Mouse (Mus musculus) stomach, postnatal 0 days (tissue): ENCODE measurements around the gene Uimc1. TPM values are rescaled to one million over a fixed set of nuclear protein-coding genes. Genes with fewer than 3 reads are reported as not detected.

Experiments used
- ATAC-seq: fragments of 200-750 bp; cut with Nextera tagmentation; 2 replicates; pipeline ENCODE4 v1.8.0; 2017; ENCODE audit not compliant: low FRiP score, low TSS enrichment
- DNase-seq: peaks from one replicate; pipeline ENCODE4 v3.0.0-alpha.2; 2016; ENCODE audit warnings: low spot score
- H3K27ac ChIP-seq: fragments of 300-500 bp; sonication (generic); replicated peaks from 2 replicates; pipeline ENCODE4 v1.5.1; 2014; ENCODE audit warnings: mild to moderate bottlenecking, control low read depth
- H3K27me3 ChIP-seq: fragments of 300-500 bp; sonication (generic); 2 replicates; pipeline ENCODE4 v1.6.1; 2014; ENCODE audit warnings: low read length; ENCODE audit not compliant: control insufficient read depth, insufficient read depth
- H3K36me3 ChIP-seq: fragments of 300-500 bp; sonication (generic); 2 replicates; pipeline ENCODE4 v1.6.1; 2014; ENCODE audit warnings: low read length, mixed read lengths; ENCODE audit not compliant: control insufficient read depth, insufficient read depth
- H3K4me1 ChIP-seq: fragments of 300-500 bp; sonication (generic); replicated peaks from 2 replicates; pipeline ENCODE4 v1.6.1; 2014; ENCODE audit warnings: antibody characterized with exemption; ENCODE audit not compliant: control insufficient read depth, insufficient read depth
- H3K4me2 ChIP-seq: fragments of 300-500 bp; sonication (generic); replicated peaks from 2 replicates; pipeline ENCODE4 v1.6.1; 2014; ENCODE audit warnings: low read depth, mild to moderate bottlenecking, control low read depth, moderate library complexity
- H3K4me3 ChIP-seq: fragments of 300-500 bp; sonication (generic); 2 replicates; pipeline ENCODE4 v1.5.1; 2014; ENCODE audit warnings: low read depth, low read length, control low read depth
- H3K9ac ChIP-seq: fragments of 300-500 bp; sonication (generic); 2 replicates; pipeline ENCODE4 v1.6.1; 2014; ENCODE audit warnings: mild to moderate bottlenecking, low read length, control low read depth, mixed read lengths
- H3K9me3 ChIP-seq: fragments of 300-500 bp; sonication (generic); 2 replicates; pipeline ENCODE4 v1.6.1; 2016; ENCODE audit warnings: low read length; ENCODE audit not compliant: control insufficient read depth
- CTCF ChIP-seq: IDR thresholded peaks from 2 replicates; pipeline ENCODE4 v1.5.1; 2016; ENCODE audit warnings: antibody characterized with exemption, low read depth, mild to moderate bottlenecking, moderate library complexity
- EP300 ChIP-seq: optimal IDR thresholded peaks from 2 replicates; pipeline ENCODE3; 2016; ENCODE audit warnings: antibody characterized with exemption
- WGBS: fragments of 180-500 bp; shearing (Covaris S2); extraction: QIAGEN DNeasy Blood & Tissue Kit; methylation state at CpG from one replicate; pipeline ENCODE4 v1.1.7; 2014; 5-methylcytosine and 5-hydroxymethylcytosine counted together
- polyA plus RNA-seq: library from polyadenylated mRNA; unstranded; fragments of >200 nt; fragmentation: Nextera tagmentation; extraction: Ambion mirVana; gene quantifications from 2 replicates; pipeline ENCODE4 v1.2.1, GENCODE M21; 2015

The Uimc1 gene
- polyA plus RNA-seq, 1 experiment from 2014 or later, result 16.7 TPM

DNA sequence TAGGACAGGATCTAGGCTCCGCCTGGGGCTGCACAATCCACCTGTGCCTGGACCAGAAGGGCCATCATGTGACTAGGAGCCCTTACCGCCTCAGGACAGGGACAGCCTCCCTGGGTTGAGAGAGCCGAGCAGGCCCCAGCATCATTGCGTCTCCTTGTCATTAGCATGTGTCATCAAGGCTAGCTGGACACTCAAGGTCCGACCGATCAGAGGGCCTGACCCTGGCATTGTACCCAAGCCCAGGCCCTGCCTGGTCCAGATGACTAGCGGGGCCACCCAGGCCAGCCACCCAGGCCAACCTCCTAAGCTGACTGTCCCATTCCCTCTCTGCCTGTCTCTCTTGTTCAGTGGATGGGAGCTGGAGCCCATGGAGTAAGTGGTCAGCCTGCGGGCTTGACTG, 102.5 kb downstream of the Uimc1 start:
- no peak overlapping the region for H3K9ac ChIP-seq
- no peaks in the 10 kb centered on the region for H3K9me3 ChIP-seq
- TF ChIP-seq CTCF, result no peak
- no peak for TF ChIP-seq EP300
- DNase-seq (no peak), ATAC-seq (no peak)
- H3K36me3 ChIP-seq, result no peaks in the 10 kb centered on the region
- H3K27me3 ChIP-seq, result no peaks in the 10 kb centered on the region
- H3K27ac ChIP-seq, result no peak overlapping the region
- no peak overlapping the region for H3K4me3 ChIP-seq
- 84% methylated on average over 8 of the region's 8 CpGs for WGBS
- no peaks in the 10 kb centered on the region for H3K4me1 ChIP-seq
- H3K4me2 ChIP-seq, result no peak overlapping the region

- Histone ChIP-seq H3K36me3 (no peaks in the 10 kb centered on the region), H3K4me3 (no peak overlapping the region), H3K27me3 (no peaks in the 10 kb centered on the region), H3K27ac (no peak overlapping the region), H3K4me2 (no peak overlapping the region), H3K4me1 (no peaks in the 10 kb centered on the region), H3K9ac (no peak overlapping the region), H3K9me3 (no peaks in the 10 kb centered on the region)
- TF ChIP-seq EP300, result no peak
- ATAC-seq (no peak), DNase-seq (no peak)
- 63% methylated on average over 6 of the region's 6 CpGs for WGBS
These were observed 104.9 kb downstream of the Uimc1 start for GRCm38 (mm10) chr13:54995161-54995560.

DNA sequence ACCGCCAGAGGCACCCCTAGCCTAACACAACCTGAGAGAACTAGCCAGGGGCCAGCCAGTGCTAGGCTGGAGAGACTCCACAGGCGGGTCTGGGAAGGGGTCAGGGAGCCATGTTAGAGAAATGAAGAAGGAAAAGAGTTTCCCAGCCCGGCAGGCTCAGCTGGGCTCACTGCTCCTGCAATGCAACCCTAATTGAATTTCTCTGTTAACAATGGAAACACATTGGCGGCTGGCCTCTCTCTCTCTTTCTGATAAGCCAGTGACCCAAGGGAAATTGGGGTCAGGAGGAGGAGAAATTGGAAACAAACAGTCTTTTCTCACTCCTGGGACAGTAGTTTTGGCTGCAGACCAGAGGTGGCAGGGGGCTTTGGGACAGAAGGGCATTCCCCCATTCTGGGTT, 105.5 kb downstream of the Uimc1 start:
- Histone ChIP-seq H3K4me1 (no peaks in the 10 kb centered on the region), H3K36me3 (no peaks in the 10 kb centered on the region), H3K9me3 (no peaks in the 10 kb centered on the region), H3K27me3 (no peaks in the 10 kb centered on the region), H3K9ac (no peak overlapping the region), H3K4me2 (no peak overlapping the region), H3K4me3 (no peak overlapping the region), H3K27ac (no peak overlapping the region)
- 24% methylated on average over 4 of the region's 4 CpGs for WGBS
- ATAC-seq (no peak), DNase-seq (no peak)
- TF ChIP-seq EP300, result no peak
- TF ChIP-seq CTCF, result no peak

DNA sequence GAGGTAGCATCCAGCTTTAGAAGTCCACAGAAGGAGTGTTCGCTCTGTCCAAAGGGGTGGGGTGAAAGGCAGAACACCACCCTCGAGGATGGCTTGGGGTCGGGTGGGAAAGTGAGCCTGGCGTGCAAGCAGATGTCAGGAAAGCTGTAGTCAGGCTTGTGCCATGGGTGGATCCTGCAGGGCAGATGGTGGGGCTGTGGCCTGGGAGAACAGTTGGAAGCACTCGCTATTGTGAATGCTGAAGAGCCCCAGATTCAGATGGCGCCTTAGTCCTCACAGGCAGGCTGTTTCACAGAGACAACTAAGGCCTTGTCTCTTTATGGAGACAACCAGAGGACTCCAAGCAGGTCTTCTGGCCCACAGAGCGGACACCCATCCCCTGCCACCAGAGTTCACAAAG, 107.9 kb downstream of the Uimc1 start:
- ATAC-seq, result no peak
- no peak overlapping the region for H3K9ac ChIP-seq
- TF ChIP-seq CTCF, result no peak
- no peak for TF ChIP-seq EP300
- H3K4me2 ChIP-seq, result no peak overlapping the region
- 86% methylated on average over 7 of the region's 7 CpGs for WGBS
- H3K4me3 ChIP-seq, result no peak overlapping the region
- H3K36me3 ChIP-seq, result no peaks in the 10 kb centered on the region
- no peak for DNase-seq
- H3K4me1 ChIP-seq, result no peaks in the 10 kb centered on the region
- H3K27ac ChIP-seq, result no peak overlapping the region
- H3K9me3 ChIP-seq, result no peaks in the 10 kb centered on the region
- H3K27me3 ChIP-seq, result no peaks in the 10 kb centered on the region

DNA sequence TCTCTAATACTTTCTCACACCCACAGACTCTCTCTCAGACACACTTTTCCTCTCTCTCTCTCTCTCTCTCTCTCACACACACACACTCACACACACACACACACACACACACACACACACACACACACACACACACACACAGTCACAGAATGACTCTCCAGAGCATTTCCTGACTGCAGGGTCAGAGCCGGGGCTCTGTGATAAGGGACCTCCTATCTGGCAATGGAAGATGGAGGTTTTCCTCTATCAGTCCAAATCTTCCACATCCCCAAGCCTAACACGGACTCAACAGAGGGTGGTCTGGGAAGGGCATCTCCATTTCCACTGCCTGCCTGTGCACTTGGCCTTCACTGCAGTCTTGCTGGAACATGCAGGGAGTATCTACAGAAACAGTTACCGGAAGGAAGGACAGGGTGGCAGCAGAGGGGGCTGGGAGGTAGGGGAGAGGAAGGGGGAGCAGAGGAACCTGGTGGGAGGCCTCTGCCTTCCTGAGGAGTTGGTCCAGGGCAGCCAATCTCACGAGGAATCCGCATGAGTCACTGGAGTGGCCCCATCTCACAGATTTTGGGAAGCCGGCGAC, 111.8 kb downstream of the Uimc1 start:
- H3K4me2 ChIP-seq, result no peak overlapping the region
- no peaks in the 10 kb centered on the region for H3K4me1 ChIP-seq
- no peaks in the 10 kb centered on the region for H3K36me3 ChIP-seq
- H3K9me3 ChIP-seq, result no peaks in the 10 kb centered on the region
- H3K27me3 ChIP-seq, result no peaks in the 10 kb centered on the region
- 42% methylated on average over 7 of the region's 7 CpGs for WGBS
- H3K4me3 ChIP-seq, result no peak overlapping the region
- no peak for DNase-seq
- TF ChIP-seq EP300, result no peak
- ATAC-seq, result no peak
- H3K9ac ChIP-seq, result no peak overlapping the region
- no peak overlapping the region for H3K27ac ChIP-seq

DNA sequence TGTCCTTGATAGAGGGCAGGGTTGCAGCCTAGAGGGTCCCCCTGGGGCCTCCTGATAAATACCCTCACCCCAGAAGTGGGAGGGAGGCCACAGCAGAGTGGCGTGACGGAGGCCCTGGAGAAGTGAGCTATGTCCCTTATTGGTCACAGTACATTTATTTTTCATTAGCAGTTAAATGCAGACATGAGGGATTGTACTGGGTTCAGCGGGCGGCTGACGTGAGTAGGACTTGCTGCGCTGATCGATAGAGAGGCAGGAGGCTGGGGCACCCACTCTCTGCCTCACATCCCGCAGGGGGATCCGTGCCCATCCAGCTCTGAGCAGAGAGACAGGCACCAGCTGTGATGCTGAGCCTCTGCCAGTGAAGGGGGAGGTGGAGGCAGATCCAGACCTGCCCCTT, 112.7 kb downstream of the Uimc1 start:
- Histone ChIP-seq H3K9me3 (no peaks in the 10 kb centered on the region), H3K27me3 (no peaks in the 10 kb centered on the region), H3K9ac (no peak overlapping the region), H3K4me2 (no peak overlapping the region), H3K4me3 (no peak overlapping the region), H3K4me1 (no peaks in the 10 kb centered on the region), H3K36me3 (no peaks in the 10 kb centered on the region), H3K27ac (no peak overlapping the region)
- WGBS, result 64% methylated on average over 9 of the region's 9 CpGs
- no peak for ATAC-seq
- TF ChIP-seq EP300 (no peak), CTCF (no peak)
- no peak for DNase-seq
